28 mouse cellular contexts compared by ENCODE assay signal in genomic region chr16:90684092-90684491, GRCm38 (mm10). TPM values are rescaled to one million over a fixed set of nuclear protein-coding genes. Genes with fewer than 3 reads are reported as not detected.
A peak's percentile ranks its signal among the peaks of the same experiment; 100 is the strongest.
DNase-seq lines count a peak whose midpoint lies in the region; ATAC-seq lines count a peak whose summit lies in the region.
"Had no signal": no experiment of that assay in that cellular context is flagged by ENCODE, and none has a peak within 500 bp of the region (broad histone marks: within the 10 kb centered on the region; RNA-seq: fewer than 3 reads in every experiment).

No protein-coding gene starts in this region.

- ATAC-seq in hindbrain, embryonic 12.5 days (ENCODE audit: low FRiP score): peak; percentile 60; the same call in 1 of the 2 replicates
- ATAC-seq in hindbrain, embryonic 16.5 days: no peak
- peak; percentile 71; the same call in 1 of the 2 replicates for ATAC-seq in kidney, embryonic 16.5 days (ENCODE audit: low FRiP score, low TSS enrichment)
- ATAC-seq in neural tube, embryonic 13.5 days (ENCODE audit: low read depth): peak; percentile 43; the same call in 1 of the 2 replicates
- ATAC-seq: CD4-positive, CD25-positive, alpha-beta regulatory T cell, adult 4 months; forebrain, embryonic 14.5 days; forebrain, postnatal 0 days; inflammation-experienced regulatory T-cells, adult 6 months had no signal

- H3K27ac ChIP-seq in hindbrain, embryonic 12.5 days: no peak overlapping the region
- H3K27ac ChIP-seq in hindbrain, embryonic 16.5 days (ENCODE audit: low read depth, low read length): no peak overlapping the region
- H3K27ac ChIP-seq in kidney, embryonic 16.5 days (ENCODE audit: low read length): no peak overlapping the region
- no peak overlapping the region for H3K27ac ChIP-seq in neural tube, embryonic 13.5 days (replicated peaks)
- H3K27ac ChIP-seq in heart, embryonic 10.5 days: no peak overlapping the region
- H3K27ac ChIP-seq: embryonic facial prominence, embryonic 12.5 days; embryonic facial prominence, embryonic 15.5 days; gastrocnemius, adult 2 months; heart, embryonic 15.5 days; hindbrain, embryonic 15.5 days had no signal

- no peak for DNase-seq in kidney, postnatal 36 days
- no peak for DNase-seq in neural tube, embryonic 10.5 days (ENCODE audit: extremely low spot score, low spot score)
- no peak for DNase-seq in heart, embryonic 10.5 days (ENCODE audit: low spot score)
- DNase-seq: adrenal gland, adult 2 months; adrenal gland, postnatal 14 days; cerebellum, adult 11 months; cerebellum, adult 2 months; cerebellum, adult 9-11 months; cerebellum, postnatal 25 days; forebrain, postnatal 0 days; gastrocnemius, adult 2 months; gastrocnemius, postnatal 14 days; heart, adult 11 months; heart, postnatal 10 days; heart, postnatal 36 days had no signal

- no peaks in the 10 kb centered on the region for H3K27me3 ChIP-seq in hindbrain, embryonic 12.5 days
- H3K27me3 ChIP-seq in hindbrain, embryonic 16.5 days (replicated peaks; ENCODE audit: control insufficient read depth, insufficient read depth, low read length): no peaks in the 10 kb centered on the region
- no peaks in the 10 kb centered on the region for H3K27me3 ChIP-seq in kidney, embryonic 16.5 days (ENCODE audit: insufficient read depth, low read length)
- no peaks in the 10 kb centered on the region for H3K27me3 ChIP-seq in neural tube, embryonic 13.5 days
- no peaks in the 10 kb centered on the region for H3K27me3 ChIP-seq in heart, embryonic 10.5 days (ENCODE audit: insufficient read depth, poor library complexity, severe bottlenecking)
- H3K27me3 ChIP-seq: embryonic facial prominence, embryonic 12.5 days; embryonic facial prominence, embryonic 15.5 days; heart, embryonic 12.5 days; heart, embryonic 15.5 days; hindbrain, embryonic 15.5 days had no signal

- H3K9ac ChIP-seq in hindbrain, embryonic 12.5 days: no peak overlapping the region
- H3K9ac ChIP-seq in hindbrain, embryonic 16.5 days (ENCODE audit: low read depth, low read length): no peak overlapping the region
- H3K9ac ChIP-seq in kidney, embryonic 16.5 days (replicated peaks; ENCODE audit: low read length): no peak overlapping the region
- H3K9ac ChIP-seq in neural tube, embryonic 13.5 days: no peak overlapping the region
- H3K9ac ChIP-seq: embryonic facial prominence, embryonic 12.5 days; embryonic facial prominence, embryonic 15.5 days; forebrain, postnatal 0 days; heart, embryonic 12.5 days; heart, embryonic 15.5 days; hindbrain, embryonic 15.5 days had no signal

- H3K9me3 ChIP-seq in hindbrain, embryonic 12.5 days (replicated peaks): no peaks in the 10 kb centered on the region; the same call in 1 of the 2 replicates
- no peaks in the 10 kb centered on the region for H3K9me3 ChIP-seq in hindbrain, embryonic 16.5 days (ENCODE audit: control insufficient read depth, low read length)
- no peaks in the 10 kb centered on the region; the same call in 1 of the 2 replicates for H3K9me3 ChIP-seq in kidney, embryonic 16.5 days (ENCODE audit: low read length)
- no peaks in the 10 kb centered on the region for H3K9me3 ChIP-seq in neural tube, embryonic 13.5 days
- H3K9me3 ChIP-seq in heart, embryonic 10.5 days: no peaks in the 10 kb centered on the region
- H3K9me3 ChIP-seq: embryonic facial prominence, embryonic 12.5 days; embryonic facial prominence, embryonic 15.5 days; heart, embryonic 12.5 days; heart, embryonic 15.5 days; hindbrain, embryonic 15.5 days had no signal

- no peak overlapping the region for H3K4me2 ChIP-seq in hindbrain, embryonic 12.5 days (replicated peaks)
- no peak overlapping the region for H3K4me2 ChIP-seq in hindbrain, embryonic 16.5 days (ENCODE audit: low read length)
- H3K4me2 ChIP-seq in kidney, embryonic 16.5 days (replicated peaks; ENCODE audit: low read depth, low read length): no peak overlapping the region
- H3K4me2 ChIP-seq in neural tube, embryonic 13.5 days: no peak overlapping the region
- H3K4me2 ChIP-seq: embryonic facial prominence, embryonic 12.5 days; embryonic facial prominence, embryonic 15.5 days; heart, embryonic 12.5 days; heart, embryonic 15.5 days; hindbrain, embryonic 15.5 days had no signal

- WGBS in hindbrain, embryonic 12.5 days: 56% methylated on average over 5 of the region's 5 CpGs
- WGBS in hindbrain, embryonic 16.5 days: 58% methylated on average over 5 of the region's 5 CpGs
- WGBS in kidney, embryonic 16.5 days: 51% methylated on average over 5 of the region's 5 CpGs
- 56% methylated on average over 5 of the region's 5 CpGs for WGBS in neural tube, embryonic 13.5 days
- 57% methylated on average over 5 of the region's 5 CpGs for WGBS in heart, embryonic 10.5 days

- H3K4me1 ChIP-seq in hindbrain, embryonic 12.5 days: 0 out of 2 replicates have a peak, but pooled peaks cover 3% of the 10 kb centered on the region
- no peaks in the 10 kb centered on the region for H3K4me1 ChIP-seq in hindbrain, embryonic 16.5 days (ENCODE audit: control insufficient read depth, insufficient read depth, low read depth, low read length)
- H3K4me1 ChIP-seq in kidney, embryonic 16.5 days (ENCODE audit: insufficient read depth, low read length): peaks cover 12% of the 10 kb centered on the region; the same call in 1 of the 2 replicates
- H3K4me1 ChIP-seq in neural tube, embryonic 13.5 days (replicated peaks): peaks cover 6% of the 10 kb centered on the region; the same call in 1 of the 2 replicates
- peaks cover 6% of the 10 kb centered on the region; the same call in 1 of the 2 replicates for H3K4me1 ChIP-seq in heart, embryonic 10.5 days
- H3K4me1 ChIP-seq: embryonic facial prominence, embryonic 15.5 days; heart, embryonic 12.5 days; heart, embryonic 15.5 days; hindbrain, embryonic 15.5 days had no signal

- H3K36me3 ChIP-seq in hindbrain, embryonic 12.5 days: no peaks in the 10 kb centered on the region
- H3K36me3 ChIP-seq in hindbrain, embryonic 16.5 days (ENCODE audit: control insufficient read depth, insufficient read depth, low read length): no peaks in the 10 kb centered on the region
- H3K36me3 ChIP-seq in kidney, embryonic 16.5 days (ENCODE audit: insufficient read depth, low read length): no peaks in the 10 kb centered on the region
- H3K36me3 ChIP-seq in neural tube, embryonic 13.5 days: no peaks in the 10 kb centered on the region
- no peaks in the 10 kb centered on the region for H3K36me3 ChIP-seq in heart, embryonic 10.5 days
- H3K36me3 ChIP-seq: embryonic facial prominence, embryonic 12.5 days; embryonic facial prominence, embryonic 15.5 days; heart, embryonic 12.5 days; heart, embryonic 15.5 days; hindbrain, embryonic 15.5 days had no signal

- H3K4me3 ChIP-seq in hindbrain, embryonic 12.5 days: no peak overlapping the region
- H3K4me3 ChIP-seq in hindbrain, embryonic 16.5 days (ENCODE audit: low read length): no peak overlapping the region
- H3K4me3 ChIP-seq in kidney, embryonic 16.5 days (ENCODE audit: low read length): no peak overlapping the region
- H3K4me3 ChIP-seq in neural tube, embryonic 13.5 days: no peak overlapping the region
- no peak overlapping the region for H3K4me3 ChIP-seq in heart, embryonic 10.5 days
- H3K4me3 ChIP-seq: embryonic facial prominence, embryonic 12.5 days; embryonic facial prominence, embryonic 15.5 days; gastrocnemius, adult 2 months; heart, embryonic 12.5 days; heart, embryonic 15.5 days; hindbrain, embryonic 15.5 days had no signal

RNA-seq across cellular contexts. Expression of gene Mis18a, which starts 43.1 kb away (rescaled TPM):
- 48.5 and 49.5 TPM in 2 replicates for polyA plus RNA-seq in hindbrain, embryonic 12.5 days (2016; fragmentation: Nextera tagmentation; extraction: Ambion mirVana)
- 26.4 and 31.3 TPM in 2 replicates for polyA plus RNA-seq in hindbrain, embryonic 16.5 days (2015; fragmentation: Nextera tagmentation; extraction: Ambion mirVana)
- polyA plus RNA-seq in kidney, embryonic 16.5 days (2015; fragmentation: Nextera tagmentation; extraction: Ambion mirVana): 63.0 and 64.9 TPM in 2 replicates
- polyA plus RNA-seq in neural tube, embryonic 13.5 days (2015; fragmentation: Nextera tagmentation; extraction: Ambion mirVana): 22.0 and 22.8 TPM in 2 replicates
- polyA plus RNA-seq in heart, embryonic 10.5 days (2016; fragmentation: Nextera tagmentation; extraction: Ambion mirVana): 44.7 and 64.0 TPM in 2 replicates

RNA-seq across cellular contexts. Expression of gene Mrap, which starts 53.9 kb away (rescaled TPM):
- polyA plus RNA-seq in hindbrain, embryonic 12.5 days (2016; fragmentation: Nextera tagmentation; extraction: Ambion mirVana): 0.22 TPM in 1 of 2 replicates, not detected in the other
- polyA plus RNA-seq in hindbrain, embryonic 16.5 days (2015; fragmentation: Nextera tagmentation; extraction: Ambion mirVana): 0.74 and 0.98 TPM in 2 replicates
- polyA plus RNA-seq in kidney, embryonic 16.5 days (2015; fragmentation: Nextera tagmentation; extraction: Ambion mirVana): 5.2 and 9.3 TPM in 2 replicates
- polyA plus RNA-seq in neural tube, embryonic 13.5 days (2015; fragmentation: Nextera tagmentation; extraction: Ambion mirVana): not detected in 2 replicates
- polyA plus RNA-seq in heart, embryonic 10.5 days (2016; fragmentation: Nextera tagmentation; extraction: Ambion mirVana): 26.7 and 37.5 TPM in 2 replicates
- polyA plus RNA-seq: C2C12; CD4-positive, CD25-positive, alpha-beta regulatory T cell, adult 4 months; inflammation-experienced regulatory T-cells, adult 6 months had no signal
